Mouse (Mus musculus) ES-E14 (cell line): Measurements from ENCODE around the gene Wfdc16.

Source experiments
- CHD2 ChIP-seq: IDR thresholded peaks from 2 replicates; pipeline ENCODE4 v1.6.1; 2014; ENCODE audit warnings: mild to moderate bottlenecking, low read depth, low read length, inconsistent platforms
- ZNF384 ChIP-seq: IDR thresholded peaks from 2 replicates; pipeline ENCODE4 v1.6.1; 2012; ENCODE audit warnings: low read depth, low read length, inconsistent platforms

GRCm38 (mm10) chr2:164656483-164656882 lies 17.9 kb upstream of the Wfdc16 start, which contains the start of gene Wfdc9:
- TF ChIP-seq ZNF384 = no peak
- TF ChIP-seq CHD2 = no peak
